Mouse (Mus musculus) kidney, postnatal 10 days (tissue): ENCODE data around the gene Marcks.

Source experiments
- DNase-seq: peaks from one replicate; pipeline ENCODE4 v3.0.0; 2021; ENCODE audit warnings: mixed read lengths

Marcks gene

GRCm38 (mm10) chr10:37138778-37139442, at the start of gene Marcks:
TSS of gene Marcks (minus strand) at chr10:37138920.
- peak; percentile 95 for DNase-seq

- no peak for DNase-seq
Measured at GRCm38 (mm10) chr10:37177071-37177470, 38.4 kb upstream of the Marcks start.

- DNase-seq: no peak
Measured at GRCm38 (mm10) chr10:37172416-37172950, 33.8 kb upstream of the Marcks start.

- DNase-seq: no peak
Measured at GRCm38 (mm10) chr10:37171711-37172415, 33.1 kb upstream of the Marcks start.

- DNase-seq: no peak
Measured at GRCm38 (mm10) chr10:37170878-37171277, 32.2 kb upstream of the Marcks start.

GRCm38 (mm10) chr10:37170466-37170865, 31.7 kb upstream of the Marcks start:
- peak; percentile 25 for DNase-seq

GRCm38 (mm10) chr10:37167527-37167926, 28.8 kb upstream of the Marcks start:
- DNase-seq: no peak

- no peak for DNase-seq
Measured at GRCm38 (mm10) chr10:37159731-37160130, 21.0 kb upstream of the Marcks start.

GRCm38 (mm10) chr10:37157156-37157555, 18.4 kb upstream of the Marcks start:
- DNase-seq: no peak

GRCm38 (mm10) chr10:37155131-37155530, 16.4 kb upstream of the Marcks start:
- peak; percentile 6 for DNase-seq

GRCm38 (mm10) chr10:37151539-37152271, 13.0 kb upstream of the Marcks start:
- no peak for DNase-seq

GRCm38 (mm10) chr10:37148016-37148415, 9.3 kb upstream of the Marcks start:
- DNase-seq: no peak

GRCm38 (mm10) chr10:37145456-37145855, 6.7 kb upstream of the Marcks start:
- no peak for DNase-seq

GRCm38 (mm10) chr10:37141621-37142020, 2.9 kb upstream of the Marcks start:
- peak; percentile 9 for DNase-seq

GRCm38 (mm10) chr10:37140736-37141451, 2.2 kb upstream of the Marcks start:
- DNase-seq: peak; percentile 93

- peak; percentile 69 for DNase-seq
Measured at GRCm38 (mm10) chr10:37140166-37140735, 1.5 kb upstream of the Marcks start.

- DNase-seq: peak; percentile 45
Measured at GRCm38 (mm10) chr10:37139443-37140165, 884 bp upstream of the Marcks start.

- DNase-seq: peak; percentile 58
Measured at GRCm38 (mm10) chr10:37138311-37138731, 399 bp downstream of the Marcks start.

- DNase-seq: peak; percentile 71
Measured at GRCm38 (mm10) chr10:37137531-37138310, 999 bp downstream of the Marcks start.

- DNase-seq: peak; percentile 96
Measured at GRCm38 (mm10) chr10:37136981-37137518, 1.7 kb downstream of the Marcks start.
